10 mouse cellular contexts compared by ENCODE assay signal in genomic region chr11:120307132-120307413, GRCm38 (mm10). TPM values are rescaled to one million over a fixed set of nuclear protein-coding genes. Genes with fewer than 3 reads are reported as not detected.
DNase-seq lines count a peak whose midpoint lies in the region; ATAC-seq lines count a peak whose summit lies in the region.
"Had no signal": no experiment of that assay in that cellular context is flagged by ENCODE, and none has a peak within 500 bp of the region (broad histone marks: within the 10 kb centered on the region; RNA-seq: fewer than 3 reads in every experiment).

No protein-coding gene starts in this region.

- H3K4me3 ChIP-seq in hindbrain, embryonic 10.5 days, result peak overlapping the region; percentile 63
- H3K4me3 ChIP-seq in hindbrain, embryonic 14.5 days (replicated peaks; ENCODE audit: low read length), result no peak overlapping the region
- peak overlapping the region; percentile 67 for H3K4me3 ChIP-seq in embryonic facial prominence, embryonic 10.5 days
- H3K4me3 ChIP-seq in limb, embryonic 11.5 days (ENCODE audit: low read depth, low read length), result no peak overlapping the region

- H3K27me3 ChIP-seq in hindbrain, embryonic 10.5 days (ENCODE audit: insufficient read depth, poor library complexity, severe bottlenecking), result peaks cover 34% of the 10 kb centered on the region
- H3K27me3 ChIP-seq in hindbrain, embryonic 14.5 days (ENCODE audit: control insufficient read depth, insufficient read depth, low read length), result 0 out of 2 replicates have a peak, but pooled peaks cover 2% of the 10 kb centered on the region
- peaks cover 26% of the 10 kb centered on the region for H3K27me3 ChIP-seq in embryonic facial prominence, embryonic 10.5 days (replicated peaks; ENCODE audit: low read depth, poor library complexity, severe bottlenecking)
- H3K27me3 ChIP-seq in limb, embryonic 11.5 days (ENCODE audit: control insufficient read depth, insufficient read depth, low read length), result no peaks in the 10 kb centered on the region
- H3K27me3 ChIP-seq: Patski had no signal

- peaks cover 80% of the 10 kb centered on the region for H3K4me1 ChIP-seq in hindbrain, embryonic 10.5 days (replicated peaks)
- peaks cover 46% of the 10 kb centered on the region for H3K4me1 ChIP-seq in hindbrain, embryonic 14.5 days (replicated peaks; ENCODE audit: control insufficient read depth, insufficient read depth, low read length)
- H3K4me1 ChIP-seq in embryonic facial prominence, embryonic 10.5 days, result peaks cover 80% of the 10 kb centered on the region
- H3K4me1 ChIP-seq in limb, embryonic 11.5 days (ENCODE audit: control insufficient read depth, insufficient read depth, low read length), result peaks cover 63% of the 10 kb centered on the region

- no peaks in the 10 kb centered on the region for H3K9me3 ChIP-seq in hindbrain, embryonic 10.5 days
- H3K9me3 ChIP-seq in hindbrain, embryonic 14.5 days (ENCODE audit: control insufficient read depth, low read length), result no peaks in the 10 kb centered on the region
- no peaks in the 10 kb centered on the region for H3K9me3 ChIP-seq in embryonic facial prominence, embryonic 10.5 days
- no peaks in the 10 kb centered on the region for H3K9me3 ChIP-seq in limb, embryonic 11.5 days (ENCODE audit: control insufficient read depth, low read length)

- no peak for DNase-seq in hindbrain, embryonic 10.5 days (ENCODE audit: low spot score)
- DNase-seq in hindbrain, embryonic 14.5 days (ENCODE audit: low spot score), result no peak
- peak; percentile 57 for DNase-seq in adipocyte (ENCODE audit: low spot score)
- DNase-seq in embryonic facial prominence, embryonic 10.5 days (ENCODE audit: low spot score), result peak; percentile 27
- DNase-seq in limb, embryonic 11.5 days (ENCODE audit: low spot score), result no peak
- no peak for DNase-seq in frontal cortex, adult 2 months (ENCODE audit: extremely low spot score in 1 of 2, low spot score in 1 of 2)
- no peak for DNase-seq in urinary bladder, postnatal 10 days (ENCODE audit: low spot score)

- no peak overlapping the region; the same call in 1 of the 2 replicates for H3K4me2 ChIP-seq in hindbrain, embryonic 14.5 days (replicated peaks)
- H3K4me2 ChIP-seq in limb, embryonic 11.5 days (ENCODE audit: low read depth, severe bottlenecking), result peak overlapping the region; percentile 76; the same call in 1 of the 2 replicates

- H3K9ac ChIP-seq in hindbrain, embryonic 14.5 days, result no peak overlapping the region
- no peak overlapping the region for H3K9ac ChIP-seq in limb, embryonic 11.5 days (ENCODE audit: low read length)

- ATAC-seq in hindbrain, embryonic 14.5 days (ENCODE audit: low FRiP score), result no peak
- ATAC-seq in limb, embryonic 11.5 days (ENCODE audit: insufficient number of reproducible peaks, low FRiP score, low TSS enrichment, low read depth), result no peak
- ATAC-seq: Patski had no signal

- 9% methylated on average over 5 of the region's 5 CpGs for WGBS in hindbrain, embryonic 10.5 days
- WGBS in hindbrain, embryonic 14.5 days, result 6% methylated on average over 5 of the region's 5 CpGs
- 7% methylated on average over 5 of the region's 5 CpGs for WGBS in embryonic facial prominence, embryonic 10.5 days
- WGBS in limb, embryonic 11.5 days, result under 1% methylated on average over 5 of the region's 5 CpGs

- H3K36me3 ChIP-seq in hindbrain, embryonic 10.5 days, result no peaks in the 10 kb centered on the region
- no peaks in the 10 kb centered on the region for H3K36me3 ChIP-seq in hindbrain, embryonic 14.5 days (replicated peaks; ENCODE audit: control insufficient read depth, insufficient read depth)
- H3K36me3 ChIP-seq in embryonic facial prominence, embryonic 10.5 days (replicated peaks), result no peaks in the 10 kb centered on the region
- no peaks in the 10 kb centered on the region for H3K36me3 ChIP-seq in limb, embryonic 11.5 days (ENCODE audit: control insufficient read depth, insufficient read depth, low read length)

- H3K27ac ChIP-seq in hindbrain, embryonic 10.5 days, result peak overlapping the region; percentile 98
- no peak overlapping the region for H3K27ac ChIP-seq in hindbrain, embryonic 14.5 days
- H3K27ac ChIP-seq in embryonic facial prominence, embryonic 10.5 days (replicated peaks), result peak overlapping the region; percentile 98
- H3K27ac ChIP-seq in limb, embryonic 11.5 days (replicated peaks; ENCODE audit: low read depth, low read length), result no peak overlapping the region

RNA-seq across cellular contexts. Expression of gene Actg1, which starts 41.3 kb away (rescaled TPM):
- polyA plus RNA-seq in hindbrain, embryonic 10.5 days (2016; fragmentation: Nextera tagmentation; extraction: Ambion mirVana), result 3,119 and 3,536 TPM in 2 replicates
- polyA plus RNA-seq in hindbrain, embryonic 14.5 days (2014; fragmentation: Nextera tagmentation; extraction: Ambion mirVana), result 4,053 and 4,080 TPM in 2 replicates
- 3,067 and 3,150 TPM in 2 replicates for polyA plus RNA-seq in embryonic facial prominence, embryonic 10.5 days (2016; fragmentation: Nextera tagmentation; extraction: Ambion mirVana)
- 2,996 and 3,123 TPM in 2 replicates for polyA plus RNA-seq in limb, embryonic 11.5 days (2014; fragmentation: Nextera tagmentation; extraction: Ambion mirVana)
- polyA plus RNA-seq in frontal cortex, adult 2 months (2012; rRNA removed), result 1,138 and 1,210 TPM in 2 replicates

RNA-seq across cellular contexts. Expression of gene Fscn2, which starts 54.3 kb away (rescaled TPM):
- 0.50 and 0.77 TPM in 2 replicates for polyA plus RNA-seq in hindbrain, embryonic 10.5 days (2016; fragmentation: Nextera tagmentation; extraction: Ambion mirVana)
- polyA plus RNA-seq in hindbrain, embryonic 14.5 days (2014; fragmentation: Nextera tagmentation; extraction: Ambion mirVana), result 1.6 and 2.2 TPM in 2 replicates
- 0.10 and 0.19 TPM in 2 replicates for polyA plus RNA-seq in embryonic facial prominence, embryonic 10.5 days (2016; fragmentation: Nextera tagmentation; extraction: Ambion mirVana)
- 0.21 and 0.47 TPM in 2 replicates for polyA plus RNA-seq in limb, embryonic 11.5 days (2014; fragmentation: Nextera tagmentation; extraction: Ambion mirVana)
- 0.67 and 0.82 TPM in 2 replicates for polyA plus RNA-seq in frontal cortex, adult 2 months (2012; rRNA removed)
- polyA plus RNA-seq: cerebellum, adult 2 months; liver, embryonic 16.5 days had no signal

Comparison
In these comparisons a context has a peak if more than half of its experiments do, and no peak if none do; other contexts are left out.
1. H3K27ac ChIP-seq: peak in hindbrain, embryonic 10.5 days (single experiment) and embryonic facial prominence, embryonic 10.5 days (single experiment); none in hindbrain, embryonic 14.5 days (single experiment) and limb, embryonic 11.5 days (single experiment).
2. H3K4me3 ChIP-seq: peak in hindbrain, embryonic 10.5 days (single experiment) and embryonic facial prominence, embryonic 10.5 days (single experiment); none in hindbrain, embryonic 14.5 days (single experiment) and limb, embryonic 11.5 days (single experiment).
3. DNase-seq: peak in adipocyte (single experiment) and embryonic facial prominence, embryonic 10.5 days (single experiment); none in hindbrain, embryonic 10.5 days (single experiment), hindbrain, embryonic 14.5 days (single experiment), limb, embryonic 11.5 days (single experiment), frontal cortex, adult 2 months (0 of 2) and urinary bladder, postnatal 10 days (single experiment).